Mouse (Mus musculus): Measurements from ENCODE around the gene Rps18.
"Not testable (repeated sequence)": the region's sequence is repeated elsewhere in the genome, so short reads cannot be mapped to it uniquely, and the experiment has no call there.

Gene Rps18

DNA sequence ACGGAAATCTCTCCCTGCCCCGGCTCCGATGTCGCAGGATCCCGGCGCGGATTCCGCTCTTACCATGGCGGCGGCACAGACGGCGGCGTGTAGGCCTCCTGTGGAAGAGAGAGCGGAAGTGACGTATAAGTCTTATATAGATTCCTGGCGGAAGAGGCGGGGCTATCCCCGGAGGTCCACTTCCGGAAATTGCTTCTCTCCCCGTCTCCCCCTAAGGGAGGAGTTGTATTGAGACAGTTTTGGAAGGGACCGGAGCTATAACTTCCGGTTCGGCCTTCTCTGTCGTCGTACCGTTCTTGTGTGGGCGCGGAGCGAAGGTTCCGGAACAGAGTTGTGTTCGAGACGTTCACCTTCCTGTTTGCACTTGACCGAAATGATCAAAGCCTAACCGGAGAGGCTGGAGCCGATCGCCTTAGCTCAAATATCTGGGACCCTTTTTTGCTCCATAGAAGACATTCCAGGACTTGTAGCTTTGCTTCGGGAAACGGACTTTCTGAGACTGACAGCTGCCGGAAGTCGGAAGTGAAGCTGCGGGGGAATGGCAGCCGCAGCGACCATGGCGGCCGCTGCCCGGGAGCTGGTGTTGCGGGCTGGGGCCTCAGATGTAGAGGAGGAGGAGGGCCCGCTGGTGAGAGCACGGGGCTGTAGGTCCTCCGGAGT, at the start of gene Rps18, which contains the start of gene Vps52:
Gene Rps18, minus strand, starts transcription at position 447 of the 660 bp plus-strand sequence.
Gene Vps52, plus strand, starts transcription at position 258 of the 660 bp plus-strand sequence.
- peak; percentile 99 for DNase-seq (ENCODE audit: low read depth, low spot score)

DNA sequence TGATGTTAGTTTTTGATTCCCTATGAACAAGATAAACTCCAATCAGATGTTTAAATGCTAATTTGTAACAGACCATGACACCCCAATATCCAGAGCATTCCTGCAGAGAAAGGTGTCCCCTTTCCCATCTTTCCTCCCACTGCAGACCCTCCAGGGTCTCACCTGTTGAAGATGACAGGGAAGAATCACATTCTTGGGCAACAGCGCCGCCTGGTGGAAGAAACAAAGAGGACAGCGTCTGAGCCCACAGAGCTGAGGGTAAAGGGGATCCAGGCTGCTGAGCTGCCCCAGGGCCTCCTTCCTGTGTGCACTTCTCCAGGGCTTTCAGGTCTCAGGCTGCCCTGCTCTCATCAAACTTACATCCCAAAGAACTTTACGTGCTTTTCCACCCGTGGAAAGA, 47.6 kb upstream of the Rps18 start:
- peak; percentile 74 for DNase-seq (ENCODE audit: low read depth, low spot score)

DNA sequence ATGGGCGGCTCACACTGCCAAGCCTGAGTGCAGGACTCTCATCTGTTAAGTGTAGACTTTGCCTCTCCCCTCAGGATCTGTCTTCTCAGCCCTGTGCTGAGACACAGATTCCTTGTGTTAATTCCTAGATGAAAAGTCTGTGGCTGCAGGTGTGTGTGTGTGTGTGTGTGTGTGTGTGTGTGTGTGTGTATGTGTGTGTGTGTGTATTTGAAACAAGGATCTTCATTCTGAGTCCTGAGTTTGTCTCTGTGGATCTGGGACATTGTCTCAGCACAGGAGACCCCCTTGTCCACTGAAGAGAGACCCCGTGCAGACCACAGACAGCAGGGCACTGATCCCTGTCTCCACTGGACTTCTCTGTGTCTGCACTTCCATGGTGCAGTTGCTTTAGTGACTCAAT, 45.0 kb upstream of the Rps18 start:
- not testable (repeated sequence) for DNase-seq (ENCODE audit: low read depth, low spot score)

DNA sequence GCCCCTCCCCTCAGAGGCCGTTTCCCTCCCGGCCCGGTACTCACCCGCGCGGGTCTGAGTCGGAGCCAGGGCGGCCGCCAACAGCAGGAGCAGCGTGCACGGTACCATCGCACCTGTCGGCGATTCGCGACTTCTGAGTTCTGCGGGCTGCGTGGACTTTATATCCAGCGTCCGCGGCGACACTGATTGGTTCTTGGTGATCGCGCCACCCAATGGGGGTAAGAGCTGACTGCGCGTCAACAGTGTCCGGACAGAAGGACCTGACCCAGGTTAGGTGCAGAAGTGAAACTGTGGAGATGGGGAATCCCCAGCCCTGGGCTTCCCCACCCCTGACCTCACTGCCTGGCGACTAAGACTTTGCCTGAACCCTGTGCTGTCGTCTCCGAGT, 44.3 kb upstream of the Rps18 start, which contains the start of gene H2-K1:
Gene H2-K1, minus strand, starts transcription at position 198 of the 388 bp plus-strand sequence.
- peak; percentile 82 for DNase-seq (ENCODE audit: low read depth, low spot score)

DNA sequence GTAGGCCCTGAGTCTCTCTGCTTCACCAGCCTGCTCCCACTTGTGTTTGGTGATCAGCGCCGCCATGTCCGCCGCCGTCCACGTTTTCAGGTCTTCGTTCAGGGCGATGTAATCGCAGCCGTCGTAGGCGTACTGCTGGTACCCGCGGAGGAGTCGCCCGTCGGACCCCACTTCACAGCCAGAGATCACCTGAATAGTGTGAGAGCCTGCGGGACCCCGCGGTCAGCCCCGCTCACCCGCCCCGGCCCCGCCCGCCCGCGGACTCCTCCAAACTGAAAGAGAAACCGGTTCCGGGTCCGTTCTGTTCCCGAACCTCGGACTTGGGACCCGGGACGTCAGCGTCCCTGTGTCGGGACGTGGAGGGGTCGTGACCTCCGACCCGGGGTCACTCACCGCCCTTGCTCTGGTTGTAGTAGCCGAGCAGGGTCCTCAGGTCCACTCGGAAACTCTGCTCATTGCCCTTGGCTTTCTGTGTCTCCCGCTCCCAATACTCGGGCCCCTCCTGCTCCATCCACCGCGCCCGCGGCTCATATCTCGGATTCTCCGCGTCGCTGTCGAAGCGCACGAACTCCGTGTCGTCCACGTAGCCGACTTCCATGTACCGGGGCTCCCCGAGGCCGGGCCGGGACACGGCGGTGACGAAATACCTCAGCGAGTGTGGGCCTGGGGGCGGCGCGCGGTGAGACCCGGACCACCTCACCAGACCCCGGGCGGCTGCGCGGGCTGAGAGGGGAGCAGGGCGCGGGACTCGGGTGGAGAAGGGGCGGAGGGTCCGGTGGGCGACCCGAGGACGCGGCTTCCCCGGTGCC, 43.7 kb upstream of the Rps18 start:
- no peak for DNase-seq (ENCODE audit: low read depth, low spot score)

DNA sequence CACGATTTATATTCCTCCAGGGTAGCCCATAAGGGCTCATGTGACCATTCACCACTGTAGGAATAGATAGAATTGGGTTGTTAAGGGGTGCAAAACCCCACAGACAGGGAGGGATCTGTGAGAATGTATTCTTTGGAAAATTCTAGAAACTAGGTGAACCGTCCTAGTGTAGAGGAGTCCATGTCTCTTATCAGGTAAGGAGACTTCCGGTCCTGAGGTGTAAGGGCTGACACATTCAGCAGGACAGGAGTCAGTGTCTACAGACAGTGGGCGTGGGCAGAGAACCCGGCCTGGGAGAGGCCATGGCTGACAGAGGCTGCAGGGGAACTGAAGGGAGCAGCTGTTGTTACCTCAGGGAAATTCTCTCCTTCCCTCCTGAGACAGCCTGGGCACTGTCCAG, 42.9 kb upstream of the Rps18 start:
- not testable (repeated sequence) for DNase-seq (ENCODE audit: low read depth, low spot score)

DNA sequence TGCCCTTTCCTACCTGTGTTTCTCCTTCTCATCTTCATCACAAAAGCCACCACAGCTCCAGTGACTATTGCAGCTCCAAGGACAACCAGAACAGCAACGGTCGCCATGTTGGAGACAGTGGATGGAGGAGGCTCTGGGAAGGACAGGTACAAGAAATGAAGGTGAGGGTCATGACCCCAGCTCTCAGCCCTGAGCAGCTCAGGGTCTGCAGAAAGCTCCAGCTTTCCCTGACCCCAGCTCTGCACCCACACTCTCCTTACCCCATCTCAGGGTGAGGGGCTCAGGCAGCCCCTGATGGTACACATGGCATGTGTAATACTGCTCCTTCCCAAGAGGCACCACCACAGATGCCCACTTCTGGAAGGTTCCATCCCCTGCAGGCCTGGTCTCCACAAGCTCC, 41.2 kb upstream of the Rps18 start:
- DNase-seq (ENCODE audit: low read depth, low spot score), result not testable (repeated sequence)

DNA sequence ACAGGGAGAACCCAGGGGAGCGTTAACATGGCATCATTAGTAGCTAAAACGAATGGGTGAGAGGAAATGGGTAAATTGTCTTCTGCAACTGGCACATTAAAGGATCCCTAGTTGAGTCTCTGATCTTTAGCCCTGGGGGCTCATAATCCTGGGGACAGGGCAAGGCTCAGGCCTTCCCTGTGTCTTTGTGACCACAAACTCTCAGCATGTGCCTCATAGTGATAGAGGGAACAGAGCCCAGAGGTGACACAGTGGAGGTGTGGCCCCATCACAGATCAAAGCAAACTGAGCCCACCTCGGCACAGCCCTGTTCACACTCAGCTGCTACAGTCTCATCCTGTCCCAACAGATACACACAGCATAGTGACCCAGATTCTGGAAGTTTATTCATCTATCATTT, 39.9 kb upstream of the Rps18 start:
- DNase-seq (ENCODE audit: low read depth, low spot score), result no peak

DNA sequence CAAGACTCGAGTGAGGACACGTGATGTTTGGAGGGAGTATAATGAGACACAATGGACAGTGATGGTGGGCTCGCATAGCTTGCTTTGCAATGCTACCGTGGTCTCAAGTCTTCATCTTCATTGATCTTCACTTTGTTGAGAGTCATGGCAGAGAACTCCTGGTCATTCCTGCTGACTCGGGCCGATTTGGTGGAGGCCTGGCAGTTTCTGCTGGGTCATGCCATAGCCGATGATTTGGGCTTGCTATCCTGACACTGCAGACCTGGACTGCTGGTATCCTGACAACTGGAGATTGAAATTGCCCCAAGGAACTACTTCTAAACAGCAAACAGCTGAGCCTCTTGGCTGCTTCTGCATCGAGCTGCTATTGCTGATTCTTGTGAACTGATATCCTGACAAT, 39.2 kb upstream of the Rps18 start:
- no peak for DNase-seq (ENCODE audit: low read depth, low spot score)

DNA sequence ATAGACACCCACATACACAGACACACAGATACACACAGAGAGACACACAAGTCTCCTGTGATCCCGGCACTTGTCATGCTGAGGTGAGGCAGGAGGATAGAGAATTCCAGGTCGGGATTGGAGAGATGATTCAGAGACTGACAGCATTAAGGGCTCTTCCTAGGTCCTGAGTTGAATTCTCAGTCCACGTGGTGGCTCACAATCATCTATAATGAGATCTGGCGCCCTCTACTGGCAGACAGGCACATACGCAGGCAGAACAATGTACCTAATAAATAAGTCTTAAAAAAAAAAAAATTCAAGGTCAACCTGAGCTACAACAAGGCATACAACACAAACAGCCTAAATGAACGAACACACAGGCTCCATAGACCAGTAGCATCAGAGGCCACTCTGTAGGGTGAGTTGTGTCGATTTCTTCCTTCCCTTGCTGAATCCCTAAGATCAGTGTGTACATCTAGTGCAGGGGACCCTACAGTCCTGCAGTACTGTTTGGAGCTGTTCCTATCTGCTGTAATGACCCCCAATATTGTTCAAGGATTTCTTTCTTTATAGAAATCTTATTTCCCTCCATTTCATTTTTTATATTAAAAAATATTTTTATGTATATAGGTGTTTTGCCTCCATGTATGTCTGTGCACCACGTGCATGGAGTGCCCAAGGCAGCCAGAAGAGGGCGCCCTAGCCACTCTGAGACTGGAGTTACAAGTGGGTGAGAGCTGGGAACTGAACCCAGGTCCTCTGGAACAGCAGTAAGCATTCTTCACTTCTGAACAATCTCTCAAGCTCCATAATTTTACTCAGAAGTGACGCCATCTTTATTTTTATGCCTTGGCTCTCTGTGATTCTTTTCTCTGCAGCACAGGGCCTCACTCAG, 36.2 kb upstream of the Rps18 start:
- peak; percentile 94 for DNase-seq (ENCODE audit: low read depth, low spot score)

DNA sequence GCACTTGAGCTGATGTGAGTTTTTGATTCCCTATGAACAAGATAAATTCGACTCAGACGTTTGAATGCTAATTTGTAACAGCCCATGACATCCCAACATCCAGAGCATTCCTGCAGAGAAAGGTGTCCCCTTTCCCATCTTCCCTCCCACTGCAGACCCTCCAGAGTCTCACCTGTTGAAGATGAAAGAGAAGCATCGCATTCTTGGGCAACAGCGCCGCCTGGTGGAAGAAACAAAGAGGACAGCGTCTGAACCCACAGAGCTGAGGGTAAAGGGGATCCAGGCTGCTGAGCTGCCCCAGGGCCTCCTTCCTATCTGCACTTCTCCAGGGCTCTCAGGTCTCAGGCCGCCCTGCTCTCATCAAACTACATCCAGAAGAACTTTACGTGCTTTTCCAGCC, 26.3 kb upstream of the Rps18 start:
- DNase-seq (ENCODE audit: low read depth, low spot score), result peak; percentile 76

DNA sequence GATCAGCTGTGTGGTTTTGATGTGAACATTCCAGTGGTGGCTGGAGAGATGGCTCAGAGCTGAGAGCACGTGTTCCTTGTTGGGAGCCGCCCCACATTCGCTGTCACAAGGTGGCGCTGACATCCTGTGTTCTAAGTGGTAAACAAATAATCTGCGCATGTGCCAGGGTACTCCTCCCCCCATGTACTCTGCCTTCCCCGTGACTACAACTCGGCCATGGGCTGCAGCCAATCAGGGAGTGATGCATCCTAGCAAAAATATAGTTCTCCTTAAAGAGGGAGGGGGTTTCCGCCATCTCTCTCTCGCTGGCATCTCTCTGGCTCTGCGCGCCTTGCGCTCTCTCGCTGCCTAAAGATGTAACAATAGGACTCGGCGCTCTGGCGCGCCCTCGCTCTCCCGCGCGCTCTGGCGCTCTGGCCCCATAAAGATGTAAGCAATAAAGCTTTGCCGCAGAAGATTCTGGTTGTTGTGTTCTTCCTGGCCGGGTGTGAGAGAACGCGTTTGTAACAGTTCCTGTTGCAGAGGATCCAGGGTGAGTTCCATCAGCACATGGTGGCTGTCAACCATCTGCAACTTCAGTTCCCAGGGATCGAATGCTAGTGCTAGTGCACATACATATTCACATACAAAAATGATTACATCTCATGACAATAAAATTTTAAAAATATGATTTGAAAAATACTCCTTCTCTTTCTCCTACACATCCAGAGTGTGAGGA, 25.6 kb upstream of the Rps18 start:
- DNase-seq (ENCODE audit: low read depth, low spot score), result peak; percentile 99

DNA sequence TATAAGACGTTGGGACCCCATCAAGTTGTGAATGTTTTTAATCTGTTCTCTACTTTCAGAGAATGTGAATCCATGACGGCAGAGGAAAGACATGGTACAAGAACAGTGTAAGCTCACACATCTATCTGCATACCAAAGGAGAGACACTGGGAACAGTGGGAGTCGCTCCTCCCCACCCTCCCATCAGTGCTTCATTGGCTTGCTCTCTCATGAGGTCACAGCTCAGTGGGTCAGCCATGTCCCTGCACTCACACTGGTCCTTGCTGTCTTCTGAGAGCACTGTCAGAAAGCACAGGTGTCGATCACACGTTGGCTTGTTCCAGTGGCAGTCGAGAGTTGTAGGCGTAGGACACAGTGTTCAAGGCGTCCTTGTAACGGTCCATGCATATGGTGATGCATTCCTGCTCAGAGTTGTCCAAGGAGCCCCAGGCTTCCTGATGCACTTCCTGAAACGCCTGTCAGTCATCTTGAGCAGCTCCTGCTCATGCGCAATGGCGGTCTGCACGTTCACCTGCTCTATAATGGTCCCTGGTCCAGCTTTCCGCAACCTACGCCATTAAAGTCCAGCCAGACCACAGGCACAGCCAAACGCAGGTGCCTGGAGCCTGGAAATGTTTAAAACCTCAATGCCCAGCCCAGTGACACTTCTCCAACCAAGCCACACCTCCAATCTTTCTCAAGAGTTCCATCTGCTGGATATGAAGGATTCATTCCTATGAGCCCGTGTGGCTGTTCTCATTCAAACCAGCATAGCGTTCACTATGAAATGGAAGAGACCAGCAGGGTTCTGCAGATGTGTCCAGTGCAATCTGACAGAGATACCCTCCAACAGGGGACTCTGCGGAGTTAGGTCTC, 24.6 kb upstream of the Rps18 start:
- peak; percentile 86 for DNase-seq (ENCODE audit: low read depth, low spot score)

DNA sequence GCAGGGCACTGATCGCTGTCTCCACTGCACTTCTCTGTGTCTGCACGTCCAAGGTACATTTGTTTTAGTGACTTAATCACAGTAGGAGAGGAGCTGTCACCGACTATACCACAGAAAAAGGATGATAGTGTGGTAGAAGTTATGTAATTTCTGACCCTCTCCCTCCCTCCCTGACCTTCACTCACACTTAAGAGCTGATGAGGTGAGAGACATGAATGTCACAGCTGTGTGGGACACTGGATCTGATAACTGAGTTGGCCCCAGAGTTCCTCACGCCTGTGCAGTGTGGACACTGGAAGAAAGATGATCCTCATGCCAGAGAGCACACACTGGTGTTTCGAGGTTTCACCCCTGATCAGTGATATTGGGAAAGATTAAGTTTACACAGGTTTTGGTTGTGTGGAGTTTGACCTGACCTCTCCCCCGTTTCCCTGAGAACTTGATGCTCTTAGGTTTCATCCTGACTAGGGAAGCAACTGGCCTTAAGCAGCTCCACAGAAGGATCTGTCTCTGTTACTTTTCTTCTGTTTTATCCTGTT, 23.8 kb upstream of the Rps18 start:
- no peak for DNase-seq (ENCODE audit: low read depth, low spot score)

DNA sequence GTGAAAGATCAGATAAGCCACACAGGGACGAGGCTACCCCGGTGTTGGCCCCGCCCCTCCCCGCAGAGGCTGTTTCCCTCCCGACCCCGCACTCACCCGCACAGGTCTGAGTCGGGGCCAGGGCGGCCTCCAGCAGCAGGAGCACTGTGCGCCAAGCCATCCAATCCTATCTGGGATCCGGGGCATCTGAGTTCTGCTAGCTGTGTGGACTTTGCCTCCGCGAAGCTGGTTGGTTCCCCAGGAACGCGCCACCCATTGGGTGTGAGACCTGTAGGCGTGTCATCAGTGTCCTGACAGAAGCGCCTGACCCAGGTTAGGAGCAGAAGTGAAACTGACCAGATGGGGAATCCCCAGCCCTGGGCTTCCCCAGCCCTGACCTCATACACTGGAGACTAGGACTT, 22.8 kb upstream of the Rps18 start:
- peak; percentile 92 for DNase-seq (ENCODE audit: low read depth, low spot score)

DNA sequence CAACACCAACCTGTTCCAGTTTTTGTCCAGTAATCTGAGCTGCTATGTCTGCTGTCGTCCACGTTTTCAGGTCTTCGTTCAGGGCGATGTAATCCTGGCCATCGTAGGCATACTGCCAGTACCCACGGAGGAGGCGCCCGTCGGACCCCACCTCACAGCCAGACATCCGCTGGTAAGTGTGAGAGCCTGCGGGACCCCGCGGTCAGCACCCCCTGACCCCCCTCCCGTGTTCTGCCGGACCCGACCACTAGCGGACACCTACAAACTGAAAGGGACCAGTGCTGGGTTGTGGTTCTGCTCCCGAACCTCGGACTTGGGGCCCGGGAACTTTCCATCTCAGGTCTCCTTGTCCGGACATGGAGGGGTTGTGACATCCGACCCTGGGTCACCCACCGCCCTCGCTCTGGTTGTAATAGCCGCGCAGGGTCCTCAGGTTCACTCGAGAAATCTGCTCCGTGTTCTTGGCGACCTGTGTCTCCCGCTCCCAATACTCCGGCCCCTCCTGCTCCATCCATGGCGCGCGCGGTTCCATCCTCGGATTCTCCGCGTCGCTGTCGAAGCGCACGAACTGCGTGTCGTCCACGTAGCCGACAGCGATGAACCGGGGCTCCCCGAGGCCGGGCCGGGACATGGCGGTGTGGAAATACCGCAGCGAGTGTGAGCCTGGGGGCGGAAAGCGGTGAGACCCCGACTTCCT, 22.2 kb upstream of the Rps18 start:
- no peak for DNase-seq (ENCODE audit: low read depth, low spot score)

DNA sequence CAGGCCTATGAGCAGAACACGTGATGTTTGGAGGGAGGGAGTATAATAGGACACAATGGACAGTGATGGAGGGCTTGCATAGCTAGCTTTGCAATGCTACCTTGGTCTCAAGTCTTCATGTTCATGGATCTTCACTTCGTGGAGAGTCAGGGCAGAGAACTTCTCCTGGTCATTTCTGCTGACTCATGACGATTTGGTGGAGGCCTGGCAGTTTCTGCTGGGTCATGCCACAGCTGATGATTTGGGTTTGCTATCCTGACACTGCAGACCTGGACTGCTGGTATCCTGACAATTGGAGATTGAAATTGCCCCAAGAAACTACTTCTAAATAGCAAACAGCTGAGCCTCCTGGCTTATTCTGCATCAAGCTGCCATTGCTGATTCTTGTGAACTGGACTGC, 17.8 kb upstream of the Rps18 start:
- DNase-seq (ENCODE audit: low read depth, low spot score), result no peak

DNA sequence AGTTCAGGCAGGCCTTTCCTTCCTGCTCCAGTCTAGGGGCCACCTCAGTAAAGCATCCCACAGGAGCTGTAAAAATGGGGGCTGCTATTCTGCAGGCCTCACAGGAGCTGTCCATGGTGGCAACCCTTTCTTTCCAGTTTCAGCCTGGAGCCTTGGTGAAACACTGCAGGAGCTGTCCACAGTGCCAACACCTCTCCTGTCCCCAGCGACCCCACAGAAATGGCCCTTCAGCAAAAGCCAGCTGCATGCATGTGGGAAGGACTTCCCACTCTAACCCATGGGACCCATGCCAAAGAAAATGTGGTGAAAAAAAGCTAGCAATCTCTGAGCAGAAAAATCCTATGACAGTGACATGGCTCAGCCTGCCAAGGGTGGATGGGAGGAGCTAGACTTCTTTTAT, 16.9 kb upstream of the Rps18 start:
- DNase-seq (ENCODE audit: low read depth, low spot score), result peak; percentile 65

DNA sequence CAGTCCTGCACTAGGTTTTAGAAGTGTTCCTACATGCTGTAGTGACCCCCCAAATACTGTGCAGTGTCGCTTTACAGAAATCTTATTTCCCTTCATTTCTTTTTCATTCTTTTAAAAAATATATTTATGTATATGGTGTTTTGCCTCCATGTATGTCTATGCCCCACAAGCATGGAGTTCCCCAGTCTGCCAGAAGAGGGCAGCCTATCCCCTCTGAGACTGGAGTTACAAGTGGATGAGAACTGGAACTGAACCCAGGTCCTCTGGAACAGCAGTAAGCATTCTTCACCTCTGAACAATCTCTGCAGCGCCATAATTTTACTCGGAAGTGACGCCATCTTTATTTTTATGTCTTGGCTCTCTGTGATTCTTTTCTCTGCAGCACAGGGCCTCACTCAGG, 13.6 kb upstream of the Rps18 start:
- DNase-seq (ENCODE audit: low read depth, low spot score), result peak; percentile 83

DNA sequence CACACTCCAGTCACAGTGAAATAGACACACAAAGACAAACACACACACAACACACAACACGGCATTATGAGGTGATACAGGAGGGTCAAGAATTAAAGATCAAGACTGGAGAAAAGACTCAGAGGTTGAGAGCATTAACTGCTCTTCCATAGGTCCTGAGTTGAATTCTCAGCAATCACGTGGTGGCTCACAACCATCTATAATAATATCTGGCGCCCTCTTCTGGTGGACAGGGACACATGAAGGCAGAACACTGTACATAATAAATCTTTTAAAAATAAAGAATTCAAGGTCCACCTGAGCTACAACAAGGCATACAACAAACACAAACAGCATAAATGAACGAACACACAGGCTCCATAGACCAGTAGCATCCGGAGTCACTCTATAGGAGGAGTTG, 13.1 kb upstream of the Rps18 start:
- DNase-seq (ENCODE audit: low read depth, low spot score), result peak; percentile 92

Measured in R1 (cell line).